Mouse (Mus musculus): Measurements from ENCODE around the gene Pptc7.
A peak's percentile ranks its signal among the peaks of the same experiment; 100 is the strongest.

The Pptc7 gene

DNA sequence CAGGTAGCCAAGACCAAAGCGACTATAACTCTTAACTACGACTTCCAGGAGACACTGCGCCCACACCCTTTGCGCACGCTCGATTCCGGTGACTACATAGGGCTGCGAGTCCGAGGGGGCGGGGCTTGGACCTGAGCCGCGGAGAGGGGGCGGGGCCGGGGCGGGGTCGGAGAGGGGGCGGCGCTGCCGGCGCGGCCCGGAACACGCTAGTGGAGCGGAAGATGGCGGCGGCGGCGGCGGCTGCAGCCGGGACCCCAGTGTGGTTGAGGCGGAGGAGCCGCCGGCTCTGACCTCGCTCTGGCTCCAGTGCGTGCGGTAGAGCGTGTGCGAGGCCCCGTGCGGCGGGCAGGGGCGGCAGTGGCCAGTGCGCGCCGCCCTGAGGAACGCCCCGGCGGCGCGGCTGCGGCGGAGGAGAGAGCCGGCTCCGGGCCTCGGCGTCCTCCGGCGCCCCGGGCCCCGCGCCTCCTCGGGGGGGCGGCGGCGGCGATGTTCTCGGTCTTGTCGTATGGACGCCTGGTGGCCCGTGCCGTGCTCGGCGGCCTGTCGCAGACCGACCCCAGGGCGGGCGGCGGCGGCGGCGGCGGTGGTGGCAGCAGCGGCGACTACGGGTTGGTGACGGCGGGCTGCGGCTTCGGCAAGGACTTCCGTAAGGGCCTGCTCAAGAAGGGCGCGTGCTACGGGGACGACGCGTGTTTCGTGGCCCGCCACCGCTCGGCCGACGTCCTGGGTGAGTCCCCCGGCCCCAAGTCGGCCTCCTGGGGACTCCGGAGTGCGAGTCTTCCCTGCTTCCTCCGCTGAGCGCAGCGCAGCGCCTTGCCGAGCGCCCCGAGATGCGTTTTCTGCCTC is at the start of gene Pptc7:
TSS of gene Pptc7 (plus strand) at position 183 of the 846 bp plus-strand sequence.
- peak; percentile 96 for DNase-seq

DNA sequence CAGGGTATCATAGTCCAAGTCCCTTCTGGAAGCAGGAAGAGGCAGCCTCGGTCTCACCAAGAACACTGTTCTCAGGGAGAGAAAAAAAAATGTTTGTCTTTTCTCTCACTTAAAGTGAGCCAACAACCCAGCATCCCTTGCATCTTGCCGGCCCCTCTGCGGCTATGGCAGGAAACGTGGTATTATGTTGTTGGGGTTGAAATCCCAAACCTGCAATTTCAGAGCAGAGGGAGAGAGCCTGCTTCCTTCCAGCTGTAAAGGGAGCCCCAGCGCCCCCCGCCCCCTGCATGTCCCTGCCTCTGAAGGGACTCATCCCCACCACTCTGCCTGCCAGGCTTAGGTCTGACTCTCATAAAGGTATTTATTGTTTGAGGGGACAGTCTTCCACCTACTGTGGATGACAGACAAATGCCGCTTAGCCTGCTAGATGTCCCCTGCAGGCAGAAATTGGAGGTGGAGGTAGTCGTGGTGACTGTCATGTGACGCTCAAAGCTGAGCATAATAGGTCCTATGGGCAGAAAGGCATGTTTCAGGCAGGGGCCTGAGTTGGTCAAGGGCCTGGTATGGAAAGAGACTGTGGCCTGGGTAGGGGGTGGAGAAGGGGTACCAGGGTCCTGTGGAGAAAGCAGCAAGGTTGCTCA is 48.8 kb upstream of the Pptc7 start:
- DNase-seq, result no peak

GRCm38 (mm10) chr5:122237200-122237599 is 47.0 kb upstream of the Pptc7 start:
- DNase-seq, result no peak

DNA sequence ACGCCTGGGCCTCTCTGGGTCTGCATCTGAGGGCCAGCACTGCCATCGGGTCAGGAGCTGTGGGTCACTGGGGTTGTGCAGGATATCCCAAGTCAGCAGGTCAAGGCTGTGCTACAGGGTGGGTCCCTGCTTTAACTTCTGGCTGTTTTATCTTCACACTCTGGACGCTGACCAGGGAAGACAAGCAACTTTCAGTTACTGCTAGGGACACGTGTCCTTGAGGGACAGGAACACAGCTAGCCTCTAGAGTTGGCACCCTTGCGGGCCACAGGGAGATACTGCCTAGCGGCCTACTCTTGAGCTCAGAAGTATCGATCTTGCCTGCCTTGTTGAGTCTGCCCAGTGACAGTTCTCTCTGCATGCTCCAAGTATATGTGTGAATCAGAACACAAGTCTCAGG is 44.5 kb upstream of the Pptc7 start:
- no peak for DNase-seq

- no peak for DNase-seq
These were observed 43.6 kb upstream of the Pptc7 start for GRCm38 (mm10) chr5:122240521-122240920.

GRCm38 (mm10) chr5:122240989-122241388 is 43.2 kb upstream of the Pptc7 start:
- no peak for DNase-seq

GRCm38 (mm10) chr5:122242521-122243123 is 41.5 kb upstream of the Pptc7 start:
- DNase-seq, result peak; percentile 34

DNA sequence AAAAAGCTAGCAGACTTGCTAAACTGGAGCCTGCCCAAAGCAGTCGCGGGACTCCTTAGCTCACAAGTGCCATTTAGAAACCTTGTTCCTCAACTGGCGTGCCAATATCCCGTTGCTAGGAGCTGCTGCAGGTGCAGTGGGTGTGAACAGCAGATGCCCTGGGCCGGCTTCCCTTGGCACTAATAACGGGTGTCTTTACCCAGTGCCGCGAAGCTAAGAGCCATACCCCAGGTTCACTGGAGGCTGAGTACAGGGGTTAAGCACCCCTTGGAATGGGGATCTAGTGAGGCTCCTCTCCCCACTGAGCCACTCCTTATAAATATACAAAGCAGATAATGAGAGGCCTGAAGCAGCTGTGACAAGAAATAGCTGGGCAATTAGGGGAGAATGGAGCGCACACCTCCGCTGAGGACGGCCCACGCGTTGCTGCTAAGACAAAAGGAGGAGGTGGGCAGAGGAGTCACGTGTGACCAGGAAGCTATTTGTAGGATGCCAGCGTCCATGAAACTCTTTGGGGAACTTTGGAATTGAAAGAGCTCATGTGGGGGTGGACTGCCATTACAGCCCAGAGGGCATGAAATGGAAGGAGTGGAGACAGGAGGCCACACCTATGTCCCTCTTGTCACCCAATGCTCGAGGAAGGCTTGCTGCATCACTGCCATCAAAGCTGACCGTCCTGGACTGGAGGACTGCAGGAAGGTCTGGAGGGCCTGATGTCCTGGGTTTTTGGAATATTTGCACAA is 40.2 kb upstream of the Pptc7 start:
- DNase-seq, result peak; percentile 49

DNA sequence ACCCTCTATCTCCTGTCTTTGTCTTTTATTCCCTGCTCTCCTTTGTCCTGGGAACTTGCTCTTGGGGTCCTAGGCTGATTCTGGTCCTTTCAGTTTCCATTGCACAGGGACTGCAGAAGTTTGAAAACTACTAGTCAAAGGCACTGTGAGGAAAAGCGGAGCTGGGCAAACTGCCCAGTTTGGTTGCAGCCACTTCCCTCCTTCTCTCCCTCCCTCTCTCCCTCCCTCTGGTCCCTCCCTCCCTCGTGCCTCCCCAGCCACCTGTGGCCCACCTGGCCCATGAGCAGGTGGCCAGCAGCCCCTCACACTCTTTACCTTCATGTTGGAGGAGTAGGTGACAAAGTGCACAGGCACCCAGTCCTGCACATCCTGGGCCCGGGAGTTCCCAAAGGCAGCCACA is 39.0 kb upstream of the Pptc7 start:
- DNase-seq, result no peak

DNA sequence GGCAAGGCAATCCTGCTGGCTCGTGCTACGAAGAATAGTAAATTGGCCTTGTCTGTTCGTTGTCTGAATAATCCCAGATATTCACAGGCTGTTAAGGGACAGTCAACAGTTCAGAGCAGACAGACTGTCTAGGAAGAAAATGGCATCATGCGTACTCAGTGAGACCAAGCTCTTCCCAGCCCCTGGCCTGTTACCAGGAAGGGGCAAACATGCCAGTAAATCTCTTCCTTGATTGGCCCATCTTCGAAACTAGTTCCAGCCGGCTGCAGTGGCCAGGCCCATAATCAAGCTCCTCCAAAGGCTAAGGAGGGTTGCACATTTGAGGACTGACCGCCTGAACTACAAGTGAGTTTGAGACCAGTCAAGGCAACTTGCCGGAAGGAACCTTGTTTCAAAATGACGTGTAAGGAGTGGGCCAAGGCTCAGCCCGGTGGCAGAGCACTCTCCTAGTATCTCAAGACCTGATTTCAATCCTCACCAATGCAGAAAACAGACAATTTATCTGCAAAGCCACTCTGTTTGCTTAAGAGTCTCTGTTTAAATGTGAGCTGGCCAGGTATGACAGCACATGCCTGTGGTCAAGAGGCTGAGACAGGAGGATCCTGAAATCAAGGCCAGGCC is 37.5 kb upstream of the Pptc7 start:
- no peak for DNase-seq

- DNase-seq, result no peak
These were observed 36.6 kb upstream of the Pptc7 start for GRCm38 (mm10) chr5:122247529-122247928.

DNA sequence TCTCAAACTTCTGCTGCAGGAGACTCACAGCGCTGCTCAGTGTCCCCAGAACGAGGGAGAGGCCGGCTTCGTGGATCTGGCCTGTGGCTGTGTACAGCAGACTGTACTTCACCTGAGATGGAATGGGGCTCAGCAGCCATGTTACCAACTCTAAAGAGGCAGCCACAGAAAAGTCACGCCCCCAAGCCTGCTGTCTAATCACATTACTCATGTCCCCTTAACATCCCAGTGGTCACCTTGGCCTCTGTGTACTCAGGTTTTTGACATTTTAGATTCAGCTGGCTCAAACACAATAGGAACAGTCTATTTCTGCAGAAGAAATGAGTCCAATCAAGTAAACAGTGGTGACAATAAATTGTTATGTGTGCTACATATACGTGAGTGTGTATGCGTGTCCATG is 36.2 kb upstream of the Pptc7 start:
- DNase-seq, result no peak

DNA sequence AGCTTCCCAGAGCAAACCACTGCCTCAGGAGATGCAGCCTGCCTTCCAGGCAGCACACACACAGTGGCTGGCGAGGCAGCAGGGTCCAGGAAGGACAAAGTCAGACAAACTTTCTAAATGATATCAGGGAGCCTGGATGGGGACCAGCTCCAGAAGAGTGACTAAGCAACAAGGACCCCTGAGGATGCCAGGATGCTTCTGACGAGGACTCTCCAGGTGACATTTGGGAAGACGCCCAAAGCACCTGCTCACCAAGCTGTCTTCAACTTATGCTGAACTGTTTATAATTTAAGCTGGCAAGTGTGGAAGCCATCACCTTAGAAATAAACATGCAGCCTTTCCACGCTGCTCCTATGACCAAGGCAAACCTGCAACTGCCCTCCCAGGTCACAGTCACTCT is 34.9 kb upstream of the Pptc7 start:
- DNase-seq, result no peak

DNA sequence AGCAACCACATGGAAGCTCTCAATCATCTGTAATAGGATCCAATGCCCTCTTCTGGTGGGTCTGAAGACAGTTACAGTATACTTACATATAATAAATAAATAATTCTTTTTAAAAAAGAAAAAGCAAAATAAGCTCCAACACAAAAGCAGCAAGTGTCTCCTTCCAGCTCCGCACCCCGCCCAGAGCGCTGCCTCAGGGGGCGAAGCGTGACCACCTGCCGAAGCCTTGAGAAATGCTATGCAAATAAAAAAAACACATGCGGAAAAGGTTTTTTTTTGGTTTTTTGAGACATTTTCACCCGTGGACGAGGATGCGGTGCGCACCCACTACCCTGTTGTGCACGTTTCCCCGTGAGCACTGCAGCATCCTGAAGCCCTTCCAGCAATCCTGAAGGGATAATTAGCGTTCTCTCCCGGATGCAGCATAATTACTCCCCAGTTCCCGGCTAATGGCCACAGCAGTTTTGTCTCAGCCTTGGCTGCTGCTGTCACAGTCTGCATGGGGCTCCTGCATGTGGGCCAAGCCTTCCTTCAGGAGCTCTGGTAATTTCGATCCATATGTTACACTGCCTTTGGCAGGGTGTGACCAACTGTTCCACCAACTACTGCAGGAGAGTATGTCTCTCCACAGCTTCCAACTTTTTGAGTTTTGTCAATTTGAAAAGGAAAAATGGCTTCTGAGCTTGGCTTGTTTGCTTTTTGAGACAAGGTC is 32.1 kb upstream of the Pptc7 start:
- DNase-seq, result no peak

- no peak for DNase-seq
These were observed 26.0 kb upstream of the Pptc7 start for GRCm38 (mm10) chr5:122258027-122258741.

DNA sequence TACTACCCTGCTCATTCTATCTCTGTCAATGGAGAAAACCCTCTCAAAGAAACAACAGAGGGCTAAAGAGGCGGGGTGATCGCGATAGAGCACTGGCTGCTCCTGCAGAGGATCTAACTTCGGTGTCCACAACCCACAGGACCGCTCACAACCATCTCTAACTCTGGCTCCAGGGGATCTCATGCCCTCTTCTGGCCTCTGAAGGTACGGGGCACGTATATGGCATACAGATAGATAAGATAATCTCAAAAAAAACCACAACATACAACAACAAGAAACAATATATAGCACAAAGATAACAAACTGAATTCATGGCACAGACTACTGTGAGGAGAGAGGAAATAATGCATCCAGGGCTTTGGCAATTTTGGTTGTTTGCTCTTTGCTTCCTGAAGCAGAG is 22.1 kb upstream of the Pptc7 start:
- peak; percentile 51 for DNase-seq

DNA sequence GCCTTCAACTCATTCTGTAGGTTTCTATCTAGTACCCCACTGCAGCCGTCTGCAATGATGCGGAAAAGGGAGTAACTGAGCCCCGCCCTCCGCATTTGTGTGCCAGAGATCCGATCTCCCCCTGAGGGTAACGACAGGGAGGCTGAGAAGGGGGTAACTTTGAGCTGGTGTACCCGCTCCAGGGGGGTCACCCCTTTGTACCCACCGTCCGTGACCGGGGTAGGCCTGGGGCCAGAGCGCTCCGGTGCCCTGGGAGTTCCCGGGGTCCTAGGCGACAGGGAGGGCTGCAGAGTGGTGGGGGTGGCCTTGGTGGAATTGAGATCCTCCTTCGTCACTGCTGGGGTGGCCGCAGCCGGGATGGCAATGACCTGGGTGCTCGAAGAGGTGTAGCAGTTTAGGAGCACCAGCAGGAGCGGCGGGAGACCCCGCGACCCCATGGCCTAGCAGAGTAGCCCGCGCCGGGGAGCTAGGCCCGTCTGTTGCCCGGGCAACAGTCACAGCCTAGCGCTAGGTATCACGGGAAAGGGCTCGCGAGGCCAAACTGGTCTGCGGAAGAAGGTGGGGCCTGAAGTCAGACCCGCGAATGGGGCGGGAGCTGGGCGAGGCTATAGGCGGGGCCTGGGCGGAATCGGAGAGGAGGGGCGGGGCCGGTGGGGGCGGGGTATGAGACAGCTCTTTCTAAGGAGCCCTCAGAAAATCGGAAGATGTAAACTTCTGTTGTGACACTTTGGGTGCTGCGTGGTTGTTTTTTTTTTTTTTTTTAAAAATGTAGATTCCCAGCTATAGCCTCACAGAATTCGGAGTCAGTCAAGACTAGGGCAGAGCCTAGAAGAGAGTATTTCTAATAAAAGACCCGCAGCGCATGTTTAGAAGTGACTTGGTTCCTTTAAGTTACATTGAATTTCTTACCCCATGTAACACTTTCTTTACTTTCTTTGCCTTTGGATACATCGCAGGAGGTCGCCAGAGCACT is 19.9 kb upstream of the Pptc7 start, which contains the start of gene Tctn1:
TSS of gene Tctn1 (minus strand) at position 528 of the 973 bp plus-strand sequence.
- DNase-seq, result peak; percentile 94

DNA sequence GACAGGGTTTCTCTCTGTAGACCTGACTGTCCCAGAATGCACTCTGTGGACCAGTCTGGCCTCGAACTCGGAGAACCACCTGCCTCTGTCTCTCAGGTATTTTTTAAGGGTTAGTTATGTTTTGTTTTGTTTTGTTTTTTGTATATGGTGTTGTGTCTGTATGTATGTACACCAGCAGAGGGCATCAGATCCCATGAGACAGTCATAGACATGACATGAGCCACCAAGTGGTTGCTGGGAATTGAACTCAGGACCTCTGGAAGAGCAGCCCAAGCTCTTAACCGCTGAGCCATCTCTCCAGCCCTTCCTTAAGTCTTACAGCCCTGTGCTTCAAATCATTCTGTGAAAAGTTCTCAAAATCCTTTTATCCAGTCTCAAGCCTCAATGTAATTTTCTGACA is 19.0 kb upstream of the Pptc7 start:
- peak; percentile 42 for DNase-seq

DNA sequence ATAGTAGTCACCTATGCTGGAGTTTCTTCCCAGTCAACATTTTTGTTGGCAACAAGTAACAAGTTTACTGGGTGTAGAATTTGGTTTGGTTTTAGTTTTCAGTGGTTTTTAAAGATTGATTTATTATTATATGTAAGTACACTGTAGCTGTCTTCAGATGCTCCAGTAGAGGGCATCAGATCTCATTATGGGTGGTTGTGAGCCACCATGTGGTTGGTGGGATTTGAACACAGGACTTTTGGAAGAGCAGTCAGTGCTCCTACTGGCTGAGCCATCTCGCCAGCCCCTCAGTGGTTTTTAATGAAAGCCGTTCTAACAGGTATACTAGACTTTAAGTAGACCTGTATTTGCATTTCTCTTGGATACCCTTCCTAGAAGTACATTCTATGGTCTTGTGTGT is 18.2 kb upstream of the Pptc7 start:
- DNase-seq, result no peak

DNA sequence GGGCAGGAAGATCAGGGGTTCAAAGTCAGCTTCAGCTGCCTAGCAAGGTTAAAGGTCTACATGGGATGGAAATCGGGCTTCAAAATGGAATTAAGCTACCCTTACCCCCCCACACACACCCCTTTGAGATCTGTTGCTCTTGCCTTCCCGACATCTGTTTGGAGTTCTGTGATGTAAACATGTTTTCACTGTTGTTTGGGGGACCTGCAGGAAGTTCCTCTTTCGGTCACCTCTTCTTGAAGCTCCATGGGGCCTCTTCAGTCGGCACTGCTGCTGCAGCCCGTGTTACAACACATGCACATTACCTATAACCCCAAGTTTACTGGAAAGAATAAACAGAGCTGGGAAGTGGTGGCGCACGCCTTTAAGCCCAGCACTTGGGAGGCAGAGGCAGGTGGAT is 17.0 kb upstream of the Pptc7 start:
- no peak for DNase-seq
